Mouse (Mus musculus) midbrain, postnatal 0 days (tissue): ENCODE measurements at regions not wholly inside any gene's neighbourhood (a gene's known extent, or its start where the extent isn't known, plus 50 kb on each side); places are given as distances from the start of the nearest gene placed in this dataset.

Experiments used
- ATAC-seq: fragments of 200-750 bp; cut with Nextera tagmentation; 2 replicates; pipeline ENCODE4 v1.8.0; 2017; ENCODE audit warnings: moderate number of reproducible peaks, mild to moderate bottlenecking, moderate TSS enrichment, moderate library complexity; ENCODE audit not compliant: low FRiP score
- DNase-seq: peaks from one replicate; pipeline ENCODE4 v3.0.0-alpha.2; 2015; ENCODE audit warnings: low spot score
- H3K27ac ChIP-seq: fragments of 300-500 bp; sonication (generic); 2 replicates; pipeline ENCODE4 v1.5.1; 2014; ENCODE audit warnings: low read depth, mild to moderate bottlenecking, low read length, mixed read lengths
- H3K27me3 ChIP-seq: fragments of 300-500 bp; sonication (generic); 2 replicates; pipeline ENCODE4 v1.6.1; 2014; ENCODE audit warnings: low read length, control low read depth, mixed read lengths; ENCODE audit not compliant: insufficient read depth
- H3K36me3 ChIP-seq: fragments of 300-500 bp; sonication (generic); 2 replicates; pipeline ENCODE4 v1.6.1; 2014; ENCODE audit warnings: low read length, control low read depth, mixed read lengths; ENCODE audit not compliant: insufficient read depth
- H3K4me1 ChIP-seq: fragments of 300-500 bp; sonication (generic); 2 replicates; pipeline ENCODE4 v1.6.1; 2014; ENCODE audit warnings: mild to moderate bottlenecking, control low read depth, antibody characterized with exemption, low read length, mixed read lengths; ENCODE audit not compliant: insufficient read depth
- H3K4me2 ChIP-seq: fragments of 300-500 bp; sonication (generic); 2 replicates; pipeline ENCODE4 v1.6.1; 2014; ENCODE audit warnings: low read depth, mild to moderate bottlenecking, low read length, mixed read lengths; ENCODE audit not compliant: poor library complexity, severe bottlenecking
- H3K4me3 ChIP-seq: fragments of 300-500 bp; sonication (generic); 2 replicates; pipeline ENCODE4 v1.5.1; 2014; ENCODE audit warnings: low read depth, mild to moderate bottlenecking, low read length, moderate library complexity
- H3K9ac ChIP-seq: fragments of 300-500 bp; sonication (generic); replicated peaks from 2 replicates; pipeline ENCODE4 v1.6.1; 2014; ENCODE audit warnings: mild to moderate bottlenecking, low read length, moderate library complexity, mixed read lengths; ENCODE audit not compliant: poor library complexity, severe bottlenecking
- H3K9me3 ChIP-seq: fragments of 300-500 bp; sonication (generic); 2 replicates; pipeline ENCODE4 v1.6.1; 2016; ENCODE audit warnings: low read length, control low read depth
- CTCF ChIP-seq: IDR thresholded peaks from 2 replicates; pipeline ENCODE4 v1.5.1; 2016; ENCODE audit warnings: antibody characterized with exemption, mild to moderate bottlenecking
- WGBS: fragments of 180-500 bp; shearing (Covaris S2); extraction: QIAGEN DNeasy Blood & Tissue Kit; methylation state at CpG from one replicate; pipeline ENCODE4 v1.1.7; 2014; 5-methylcytosine and 5-hydroxymethylcytosine counted together

DNA sequence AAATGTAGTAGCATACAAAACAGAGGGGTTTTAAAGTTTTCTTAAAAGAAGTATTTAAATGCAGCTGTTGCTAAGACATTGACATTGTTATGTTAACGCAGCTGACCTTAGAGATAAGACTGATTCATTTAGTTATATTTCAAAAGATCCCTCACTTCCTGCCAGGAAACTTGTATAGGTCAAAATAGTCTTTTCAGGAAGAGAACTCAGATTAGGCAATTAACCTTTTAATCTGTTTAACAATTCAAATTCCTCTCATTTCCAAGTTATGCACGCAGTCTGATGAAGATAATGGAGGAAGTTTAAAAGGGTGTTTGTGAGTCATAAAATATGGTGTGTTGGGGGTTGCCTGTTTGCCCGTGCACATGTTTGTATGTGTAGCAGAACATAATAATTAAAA lies 448.5 kb downstream of the Tmtc2 start:
- TF ChIP-seq CTCF: no peak
- 55% methylated on average over 3 of the region's 3 CpGs for WGBS
- Histone ChIP-seq H3K36me3 (no peaks in the 10 kb centered on the region), H3K4me3 (no peak overlapping the region), H3K9ac (no peak overlapping the region), H3K4me2 (no peak overlapping the region), H3K9me3 (no peaks in the 10 kb centered on the region), H3K27ac (no peak overlapping the region), H3K4me1 (no peaks in the 10 kb centered on the region), H3K27me3 (no peaks in the 10 kb centered on the region)
- ATAC-seq (no peak), DNase-seq (no peak)

GRCm38 (mm10) chr10:105120229-105120628 lies 454.0 kb downstream of the Tmtc2 start:
- H3K27ac ChIP-seq: no peak overlapping the region
- H3K4me2 ChIP-seq: no peak overlapping the region
- no peaks in the 10 kb centered on the region for H3K9me3 ChIP-seq
- no peaks in the 10 kb centered on the region for H3K36me3 ChIP-seq
- no peaks in the 10 kb centered on the region for H3K4me1 ChIP-seq
- no peak for ATAC-seq
- 82% methylated on average over 10 of the region's 10 CpGs for WGBS
- no peak for DNase-seq
- H3K4me3 ChIP-seq: no peak overlapping the region
- no peak for TF ChIP-seq CTCF
- no peak overlapping the region for H3K9ac ChIP-seq
- H3K27me3 ChIP-seq: no peaks in the 10 kb centered on the region

DNA sequence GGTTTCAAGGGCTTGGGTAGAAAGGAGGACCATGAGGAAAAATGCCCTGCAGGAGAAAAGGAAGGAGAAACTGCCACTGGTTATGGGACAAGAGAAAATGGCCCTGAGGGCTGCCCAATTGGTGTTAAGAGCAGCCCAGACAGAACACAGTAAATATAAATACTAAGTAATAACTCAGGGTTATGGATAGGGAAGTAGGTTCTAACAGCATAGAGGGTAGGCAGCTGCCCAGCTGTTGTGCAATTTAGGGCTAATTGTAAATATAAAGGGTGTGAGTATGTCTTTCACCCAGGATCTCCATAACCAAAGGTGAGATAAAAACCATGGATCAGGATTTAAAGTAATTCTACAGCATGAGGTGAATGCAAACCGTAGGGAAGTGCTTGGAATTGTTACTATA lies 458.1 kb downstream of the Tmtc2 start:
- WGBS: 98% methylated on average over 1 of the region's 1 CpGs
- Histone ChIP-seq H3K4me3 (no peak overlapping the region), H3K36me3 (no peaks in the 10 kb centered on the region), H3K4me2 (no peak overlapping the region), H3K9ac (no peak overlapping the region), H3K27ac (no peak overlapping the region), H3K9me3 (no peaks in the 10 kb centered on the region), H3K27me3 (no peaks in the 10 kb centered on the region), H3K4me1 (no peaks in the 10 kb centered on the region)
- TF ChIP-seq CTCF: no peak
- no peak for ATAC-seq
- no peak for DNase-seq

GRCm38 (mm10) chr10:105114927-105115326 lies 459.3 kb downstream of the Tmtc2 start:
- Histone ChIP-seq H3K4me1 (no peaks in the 10 kb centered on the region), H3K9me3 (no peaks in the 10 kb centered on the region), H3K9ac (no peak overlapping the region), H3K36me3 (no peaks in the 10 kb centered on the region), H3K27ac (no peak overlapping the region), H3K27me3 (no peaks in the 10 kb centered on the region), H3K4me3 (no peak overlapping the region), H3K4me2 (no peak overlapping the region)
- no peak for ATAC-seq
- no peak for TF ChIP-seq CTCF
- DNase-seq: no peak
- WGBS: 78% methylated on average over 5 of the region's 5 CpGs

DNA sequence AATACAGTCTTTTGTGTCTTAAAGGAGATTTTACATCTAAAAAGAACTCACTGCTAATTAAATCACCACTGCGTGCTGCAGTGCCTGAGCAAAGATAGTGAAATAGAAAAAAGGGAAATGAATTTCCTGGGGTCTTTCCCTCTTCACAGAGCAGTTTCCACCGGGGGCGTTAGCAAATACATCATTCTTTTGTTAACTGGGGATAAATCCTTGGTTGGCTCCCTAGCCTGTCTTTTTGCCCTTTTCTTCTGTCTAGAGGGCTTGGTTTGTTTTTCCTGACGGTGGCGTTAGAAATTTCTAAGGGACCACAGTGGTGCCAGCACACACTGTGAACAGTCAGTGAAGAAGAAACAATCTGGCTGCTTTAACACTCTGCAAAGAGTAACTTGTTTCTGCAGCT lies 464.0 kb downstream of the Tmtc2 start:
- no peak overlapping the region; the same call in 1 of the 2 replicates for H3K4me2 ChIP-seq
- ATAC-seq: no peak
- WGBS: 2% methylated on average over 5 of the region's 5 CpGs

GRCm38 (mm10) chr10:105097045-105097331 lies 477.3 kb downstream of the Tmtc2 start:
- H3K27ac ChIP-seq: no peak overlapping the region
- no peaks in the 10 kb centered on the region for H3K4me1 ChIP-seq
- DNase-seq (no peak), ATAC-seq (no peak)
- H3K9me3 ChIP-seq: no peaks in the 10 kb centered on the region
- H3K27me3 ChIP-seq: no peaks in the 10 kb centered on the region
- no peaks in the 10 kb centered on the region for H3K36me3 ChIP-seq
- no peak overlapping the region for H3K4me3 ChIP-seq
- no peak overlapping the region for H3K9ac ChIP-seq
- no peak for TF ChIP-seq CTCF
- WGBS: 79% methylated on average over 2 of the region's 2 CpGs
- no peak overlapping the region for H3K4me2 ChIP-seq

More for the DNA sequence above, 464.0 kb downstream of the Tmtc2 start:
- H3K27ac ChIP-seq: no peak overlapping the region
- no peak overlapping the region for H3K4me3 ChIP-seq
- no peaks in the 10 kb centered on the region for H3K27me3 ChIP-seq
- no peaks in the 10 kb centered on the region for H3K4me1 ChIP-seq
- H3K36me3 ChIP-seq: no peaks in the 10 kb centered on the region
- no peaks in the 10 kb centered on the region for H3K9me3 ChIP-seq
- DNase-seq: no peak
- H3K9ac ChIP-seq: no peak overlapping the region
- no peak for TF ChIP-seq CTCF
